Mouse (Mus musculus) olfactory bulb, adult 2 months (tissue): ENCODE results near the gene Prss36. TPM values are rescaled to one million over a fixed set of nuclear protein-coding genes. Genes with fewer than 3 reads are reported as not detected.
"Not testable (repeated sequence)": the region's sequence is repeated elsewhere in the genome, so short reads cannot be mapped to it uniquely, and the experiment has no call there.

Experiments used
- H3K27ac ChIP-seq: fragments of 200-500 bp; 2 replicates; pipeline ENCODE4 v1.5.1; 2012; ENCODE audit warnings: low read depth, low read length; ENCODE audit not compliant: insufficient read depth
- H3K4me1 ChIP-seq: fragments of 200-500 bp; 2 replicates; pipeline ENCODE4 v1.6.1; 2012; ENCODE audit warnings: low read length; ENCODE audit not compliant: control insufficient read depth, insufficient read depth
- H3K4me3 ChIP-seq: fragments of 200-500 bp; 2 replicates; pipeline ENCODE4 v1.5.1; 2012; ENCODE audit warnings: mild to moderate bottlenecking, low read depth, low read length, moderate library complexity; ENCODE audit not compliant: insufficient read depth
- CTCF ChIP-seq: fragments of 200-500 bp; IDR thresholded peaks from 2 replicates; pipeline ENCODE4 v1.5.1; 2012; ENCODE audit warnings: low read depth, mild to moderate bottlenecking, low read length, moderate library complexity; ENCODE audit not compliant: insufficient read depth
- POLR2A ChIP-seq: fragments of 200-500 bp; IDR thresholded peaks from 2 replicates; pipeline ENCODE4 v1.6.1; 2012; ENCODE audit warnings: mild to moderate bottlenecking, low read depth, low read length, moderate library complexity; ENCODE audit not compliant: insufficient read depth
- WGBS: fragments of 180-500 bp; shearing (Covaris S2); methylation state at CpG from one replicate; pipeline ENCODE4 v1.1.7; 2018; 5-methylcytosine and 5-hydroxymethylcytosine counted together
- polyA plus RNA-seq: library from polyadenylated mRNA; stranded (reverse); fragments of >200 nt; gene quantifications from 2 replicates; pipeline ENCODE4 v1.2.4, GENCODE M21; 2012; ENCODE audit warnings: low replicate concordance; ENCODE audit not compliant: missing spikeins, insufficient read depth, insufficient read length

The Prss36 gene
- polyA plus RNA-seq, 1 experiment = not detected

GRCm38 (mm10) chr7:127897542-127897941 lies 49.0 kb downstream of the Prss36 start:
- no peak overlapping the region for H3K27ac ChIP-seq
- WGBS = 85% methylated on average over 7 of the region's 7 CpGs
- H3K4me1 ChIP-seq = peaks cover 6% of the 10 kb centered on the region
- no peak overlapping the region for H3K4me3 ChIP-seq
- TF ChIP-seq CTCF = no peak
- no peak for TF ChIP-seq POLR2A

- WGBS = 55% methylated on average over 13 of the region's 13 CpGs
- no peak overlapping the region for H3K4me3 ChIP-seq
- no peak for TF ChIP-seq CTCF
- no peak for TF ChIP-seq POLR2A
- H3K4me1 ChIP-seq = peaks cover 6% of the 10 kb centered on the region
- H3K27ac ChIP-seq = no peak overlapping the region
These were observed 50.1 kb downstream of the Prss36 start for GRCm38 (mm10) chr7:127896384-127896783.

- whole genome bisulfite sequencing = 67% methylated on average over 7 of the region's 7 CpGs
- H3K4me3 ChIP-seq, H3K27ac ChIP-seq, H3K4me1 ChIP-seq: not testable (repeated sequence)
These were observed 50.6 kb downstream of the Prss36 start for GRCm38 (mm10) chr7:127895891-127896290.

- Histone ChIP-seq H3K4me3 (peak within 1 kb of the TSS; percentile 86), H3K27ac (no peak within 1 kb of the TSS), H3K4me1 (peaks cover 6% of the 10 kb centered on the region)
- no peak for TF ChIP-seq CTCF
- peak; percentile 53; the same call in 1 of the 2 replicates for TF ChIP-seq POLR2A
- WGBS = under 1% methylated on average over 26 of the region's 26 CpGs
These were observed 51.1 kb downstream of the Prss36 start, which contains the start of the genes Gm21974 and Vkorc1 for GRCm38 (mm10) chr7:127895442-127895841. Gene Gm21974 (minus strand): TSS chr7:127895454. Gene Vkorc1 (minus strand): TSS chr7:127895617.

DNA sequence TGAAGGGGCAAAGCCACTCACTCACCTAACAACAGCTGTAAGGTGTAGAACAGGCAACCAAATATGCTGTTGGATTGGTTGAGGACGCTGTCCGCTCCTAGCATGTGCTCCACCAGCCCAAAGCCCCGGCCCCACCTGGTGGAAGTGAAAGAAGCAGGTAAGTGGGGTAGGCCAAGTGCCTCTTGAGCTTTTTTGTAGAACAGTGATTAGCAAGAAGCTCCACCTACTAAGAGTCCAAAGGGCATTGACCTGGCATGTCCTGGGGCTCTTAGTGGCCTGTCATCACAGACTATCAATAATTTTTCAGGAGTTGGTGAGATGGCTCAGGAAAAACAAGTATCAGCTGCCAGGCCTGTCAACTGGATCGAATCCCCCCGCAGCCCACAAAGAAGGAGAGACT lies 52.0 kb downstream of the Prss36 start:
- Histone ChIP-seq H3K27ac (no peak overlapping the region), H3K4me3 (0 out of 2 replicates have a peak overlapping the region, but pooled peaks have one; percentile 86), H3K4me1 (peaks cover 6% of the 10 kb centered on the region)
- WGBS = 82% methylated on average over 5 of the region's 5 CpGs
- TF ChIP-seq POLR2A = no peak
- no peak for TF ChIP-seq CTCF

DNA sequence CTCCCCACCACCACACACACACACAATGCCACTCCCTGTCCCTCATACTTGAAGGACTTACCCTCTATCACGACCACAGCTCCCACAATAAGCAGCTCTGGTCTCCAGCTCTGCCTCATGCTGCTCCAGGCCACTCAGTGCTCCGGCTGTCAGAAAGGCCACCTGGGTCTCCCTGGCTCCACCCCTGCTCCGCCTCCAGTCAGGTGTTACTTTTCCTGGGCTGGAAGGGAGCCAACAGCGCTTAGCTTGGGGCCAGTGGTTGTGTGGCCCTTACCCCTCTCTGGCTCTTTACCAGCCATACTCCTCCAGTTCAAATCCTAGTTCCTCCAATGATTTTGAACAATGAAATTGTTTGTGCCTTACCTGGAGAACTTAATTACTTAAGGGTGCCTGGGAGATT lies 55.7 kb downstream of the Prss36 start, which contains the start of gene Prss53:
Prss53 (minus strand) TSS at position 173 of the 400 bp plus-strand sequence.
- Histone ChIP-seq H3K4me1 (peaks cover 8% of the 10 kb centered on the region), H3K4me3 (no peak within 1 kb of the TSS), H3K27ac (no peak within 1 kb of the TSS)
- 34% methylated on average over 4 of the region's 4 CpGs for WGBS
- TF ChIP-seq CTCF (no peak), POLR2A (no peak)

- Histone ChIP-seq H3K4me1 (peaks cover 13% of the 10 kb centered on the region), H3K27ac (no peak overlapping the region), H3K4me3 (no peak overlapping the region)
- TF ChIP-seq POLR2A (no peak), CTCF (no peak)
- WGBS = 65% methylated on average over 3 of the region's 3 CpGs
These were observed 57.7 kb downstream of the Prss36 start for GRCm38 (mm10) chr7:127888821-127889220.

GRCm38 (mm10) chr7:127887781-127888180 lies 58.7 kb downstream of the Prss36 start:
- Histone ChIP-seq H3K4me1 (peaks cover 22% of the 10 kb centered on the region), H3K4me3 (no peak overlapping the region), H3K27ac (no peak overlapping the region)
- 77% methylated on average over 3 of the region's 3 CpGs for WGBS
- no peak for TF ChIP-seq CTCF
- TF ChIP-seq POLR2A = no peak

DNA sequence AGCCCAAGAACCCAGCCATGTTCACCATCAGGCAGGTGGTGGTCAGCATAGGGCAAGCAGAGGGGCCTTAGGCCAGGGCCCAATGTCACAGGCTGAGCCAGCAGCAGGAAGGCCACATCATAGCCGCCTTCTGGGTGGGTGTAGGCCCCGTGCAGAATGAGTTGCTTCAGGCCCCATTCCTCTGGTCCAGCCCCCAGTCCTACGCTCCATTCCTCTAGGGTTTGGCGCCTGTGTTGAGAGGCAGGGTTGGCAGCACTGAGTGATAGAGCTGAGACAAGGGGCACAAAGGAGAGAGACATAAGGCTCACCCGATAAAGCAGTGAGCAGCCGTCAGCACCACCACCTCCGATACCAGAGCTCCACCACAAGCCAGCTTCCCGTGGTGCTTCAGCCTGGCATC lies 59.3 kb downstream of the Prss36 start:
- Histone ChIP-seq H3K27ac (no peak overlapping the region), H3K4me3 (no peak overlapping the region), H3K4me1 (peaks cover 22% of the 10 kb centered on the region)
- WGBS = 81% methylated on average over 8 of the region's 8 CpGs
- TF ChIP-seq POLR2A (no peak), CTCF (no peak)

GRCm38 (mm10) chr7:127886551-127886950 lies 60.0 kb downstream of the Prss36 start:
- no peak for TF ChIP-seq POLR2A
- TF ChIP-seq CTCF = no peak
- 89% methylated on average over 6 of the region's 6 CpGs for WGBS
- H3K4me1 ChIP-seq = peaks cover 22% of the 10 kb centered on the region
- H3K27ac ChIP-seq = no peak overlapping the region
- H3K4me3 ChIP-seq = no peak overlapping the region
